Mouse (Mus musculus): ENCODE results near the gene Dhx38.

Dhx38 gene

DNA sequence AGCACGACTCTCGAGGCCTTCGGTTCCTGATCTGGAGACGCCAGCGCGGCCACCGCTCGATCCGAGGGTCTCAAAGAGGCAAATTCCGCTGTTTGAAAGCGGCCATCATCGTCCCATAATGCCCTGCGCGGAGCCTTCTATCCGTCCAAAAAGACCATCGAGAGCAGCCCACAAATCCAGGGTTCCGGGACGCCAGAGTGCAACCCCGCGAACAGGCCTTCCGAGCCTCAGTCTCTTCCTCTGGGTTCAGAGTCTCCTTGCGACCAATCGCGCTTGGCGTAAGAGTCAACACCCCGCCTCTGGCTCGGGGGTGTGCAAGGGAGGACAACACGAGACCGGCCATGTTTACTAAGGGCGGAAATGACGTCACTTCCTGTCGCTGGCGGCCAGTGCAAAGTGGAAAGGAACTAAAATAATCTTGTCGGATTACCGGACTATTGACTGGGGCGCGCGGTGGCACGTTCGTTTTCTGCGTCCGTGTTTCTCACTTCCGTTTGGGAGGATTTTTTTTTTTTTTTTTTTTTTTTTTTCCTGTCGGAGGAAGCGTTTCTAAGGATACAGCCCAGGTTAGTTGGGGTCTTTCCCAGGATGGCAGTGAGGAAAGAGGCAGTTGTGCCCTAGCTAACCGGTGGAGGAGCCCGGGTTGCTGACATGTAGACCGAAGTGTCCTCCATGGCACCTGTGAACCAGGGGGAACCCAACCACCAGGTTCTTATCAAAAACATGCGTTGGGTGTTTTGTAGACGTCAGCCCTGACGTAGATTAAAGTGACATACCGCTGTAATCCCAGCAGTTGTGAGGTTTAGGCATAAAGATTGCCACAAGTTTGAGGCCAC, at the start of gene Dhx38, which contains the start of gene Txnl4b:
Gene Dhx38 (minus strand): TSS at position 364 of the 836 bp plus-strand sequence.
Gene Txnl4b (plus strand): TSS at position 395 of the 836 bp plus-strand sequence.
- DNase-seq (ENCODE audit: low read depth in 2 of 2, low spot score in 2 of 2): peak; percentile 97 to 98

- no peak for DNase-seq (ENCODE audit: low read depth in 2 of 2, low spot score in 2 of 2)
Observed at GRCm38 (mm10) chr8:109614243-109615210, 48.9 kb upstream of the Dhx38 start, which contains the start of gene Pkd1l3. Gene Pkd1l3 (plus strand): TSS chr8:109614517.

GRCm38 (mm10) chr8:109609153-109609502, 43.5 kb upstream of the Dhx38 start:
- DNase-seq (ENCODE audit: low read depth in 2 of 2, low spot score in 2 of 2): peak in 1 of 2 experiments; percentile 9

DNA sequence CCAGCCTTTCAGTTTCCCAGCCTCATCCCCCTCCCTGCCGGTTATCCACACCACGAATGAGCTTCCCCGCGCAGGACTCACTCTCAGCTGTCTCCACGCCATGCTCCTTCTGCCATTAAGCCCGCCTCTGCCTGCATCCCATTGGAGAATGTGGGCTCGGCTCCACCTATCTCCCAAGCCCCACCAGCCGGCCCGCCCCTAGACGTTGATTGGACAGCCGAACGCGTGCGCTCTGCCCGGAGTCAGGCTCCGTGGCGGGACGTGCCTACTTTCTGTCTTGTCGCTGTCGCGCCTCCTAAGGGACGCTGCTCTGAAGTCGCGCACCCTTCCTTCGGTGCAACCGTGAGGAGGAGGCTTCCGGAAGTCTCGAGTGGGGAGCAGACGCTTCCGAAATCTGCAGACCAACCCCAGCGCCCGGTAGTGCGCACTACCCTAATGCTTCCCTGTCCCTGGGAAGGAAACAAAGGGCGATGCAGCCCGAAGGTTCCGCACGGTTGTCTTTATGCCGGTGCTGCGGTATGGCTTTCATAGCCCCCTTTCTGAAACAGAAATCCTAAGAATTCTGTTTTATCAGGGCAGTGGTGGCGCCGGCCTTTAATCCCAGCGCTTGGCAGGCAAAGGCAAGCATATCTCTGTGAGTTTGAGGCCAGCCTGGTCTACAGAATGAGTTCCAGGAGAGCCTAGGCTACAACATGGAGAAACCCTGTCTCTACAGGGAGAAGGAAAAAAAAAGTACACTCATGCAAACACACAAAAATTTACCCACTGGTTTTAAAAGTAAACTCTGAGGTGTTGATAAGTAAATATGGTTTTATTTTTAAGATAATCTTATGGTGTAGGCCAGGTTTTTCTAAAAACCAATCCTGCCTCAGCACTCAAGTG, 42.9 kb upstream of the Dhx38 start, which contains the start of gene Dhodh:
Gene Dhodh (minus strand): TSS at position 403 of the 882 bp plus-strand sequence.
- DNase-seq (ENCODE audit: low read depth in 2 of 2, low spot score in 2 of 2): peak; percentile 95 to 96

DNA sequence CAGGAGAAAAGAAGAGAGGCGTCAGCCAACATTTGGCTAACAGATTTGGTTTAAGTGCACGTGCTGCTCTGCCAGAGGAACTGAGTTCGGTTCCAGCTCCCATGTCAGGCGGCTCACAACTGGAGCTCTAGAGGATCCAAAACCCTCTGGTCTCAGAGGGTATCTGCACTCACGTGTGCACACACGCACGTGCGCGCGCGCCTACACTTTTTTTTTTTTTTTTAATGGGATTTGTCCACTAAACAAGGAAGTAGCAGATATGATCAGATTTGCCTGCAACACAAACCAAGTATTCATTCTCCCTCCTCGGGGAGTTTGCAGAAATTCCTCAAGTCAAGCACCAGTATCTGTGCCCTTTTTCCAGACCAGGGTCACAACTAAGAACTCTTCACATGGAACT, 42.0 kb upstream of the Dhx38 start:
- no peak for DNase-seq (ENCODE audit: low read depth in 2 of 2, low spot score in 2 of 2)

GRCm38 (mm10) chr8:109606725-109607124, 41.1 kb upstream of the Dhx38 start:
- no peak for DNase-seq (ENCODE audit: low read depth in 2 of 2, low spot score in 2 of 2)

GRCm38 (mm10) chr8:109595854-109596253, 30.2 kb upstream of the Dhx38 start:
- peak; percentile 37 to 59 for DNase-seq (ENCODE audit: low read depth in 2 of 2, low spot score in 2 of 2)

DNA sequence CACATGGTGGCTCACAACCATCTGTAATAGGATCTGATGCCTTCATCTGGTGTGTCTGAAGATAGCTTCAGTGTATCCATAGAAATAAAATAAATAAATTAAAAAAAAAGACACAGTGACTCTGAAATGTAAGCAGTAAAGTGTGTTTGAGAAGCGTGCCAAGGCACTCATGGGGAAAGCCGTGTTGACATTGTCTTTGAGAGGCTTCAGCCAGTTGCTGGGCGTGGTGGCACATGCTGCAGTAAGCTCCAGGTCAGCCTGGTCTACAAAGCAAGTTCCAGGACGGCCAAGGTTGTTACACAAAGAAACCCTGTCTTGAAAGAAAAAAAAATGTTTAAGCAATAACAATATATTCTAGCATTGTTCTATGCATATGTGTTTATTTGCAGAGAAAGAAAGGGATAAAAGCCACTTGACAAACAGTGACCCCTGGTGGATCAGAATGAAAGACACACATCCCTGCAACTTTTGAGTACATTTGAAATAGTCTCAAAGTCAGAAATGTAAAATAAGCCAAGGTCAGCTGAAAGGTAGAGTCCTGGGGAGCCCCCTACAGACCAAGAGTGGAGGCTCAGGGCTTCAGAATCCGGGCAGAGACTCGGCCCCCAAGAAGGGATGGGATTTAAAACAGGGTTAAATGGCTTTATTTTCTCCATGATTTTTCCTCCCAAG, 27.6 kb upstream of the Dhx38 start:
- no peak for DNase-seq (ENCODE audit: low read depth in 2 of 2, low spot score in 2 of 2)

DNA sequence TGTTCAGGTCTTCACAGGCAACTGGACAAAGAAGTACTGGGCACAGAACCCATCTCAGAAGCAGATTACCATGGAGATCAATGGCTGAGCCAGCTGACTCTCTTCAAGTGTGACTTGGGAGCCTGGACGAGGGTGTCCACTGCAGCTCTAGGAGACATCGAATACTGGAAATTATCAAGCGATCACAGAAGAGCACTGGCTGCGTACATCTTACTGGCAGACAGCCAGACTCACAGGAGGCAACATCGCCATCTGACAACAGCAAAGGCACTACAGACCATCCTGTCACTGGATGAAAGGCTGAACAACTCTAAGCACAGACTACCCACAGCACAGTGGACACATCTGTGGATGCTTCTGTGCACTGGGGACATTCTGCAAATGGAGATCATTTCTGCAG, 26.5 kb upstream of the Dhx38 start:
- no peak for DNase-seq (ENCODE audit: low read depth in 2 of 2, low spot score in 2 of 2)

- DNase-seq (ENCODE audit: low read depth in 2 of 2, low spot score in 2 of 2): no peak
Observed at GRCm38 (mm10) chr8:109591367-109591766, 25.7 kb upstream of the Dhx38 start.

DNA sequence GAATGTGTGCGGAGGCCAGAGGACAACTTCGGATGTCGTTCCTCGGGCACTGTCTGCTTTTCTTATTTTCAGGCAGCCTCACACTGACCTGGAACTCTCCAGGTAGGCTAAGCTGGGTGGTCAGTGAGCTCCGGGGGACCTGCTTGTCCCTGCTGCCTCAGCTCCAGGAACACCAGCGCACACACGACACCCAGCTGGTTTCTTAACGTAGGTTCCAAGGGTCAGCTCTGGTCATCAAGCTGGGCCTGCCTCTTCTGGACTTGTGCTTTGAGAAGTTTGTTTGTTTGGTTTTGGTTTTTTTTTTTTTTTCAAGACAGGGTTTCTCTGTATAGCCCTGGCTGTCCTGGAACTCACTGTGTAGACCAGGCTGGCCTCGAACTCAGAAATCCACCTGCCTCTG, 25.2 kb upstream of the Dhx38 start:
- DNase-seq (ENCODE audit: low read depth in 2 of 2, low spot score in 2 of 2): no peak

- no peak for DNase-seq (ENCODE audit: low read depth in 2 of 2, low spot score in 2 of 2)
Observed at GRCm38 (mm10) chr8:109586972-109587504, 21.4 kb upstream of the Dhx38 start.

GRCm38 (mm10) chr8:109585652-109586051, 20.0 kb upstream of the Dhx38 start:
- DNase-seq (ENCODE audit: low read depth in 2 of 2, low spot score in 2 of 2): no peak

DNA sequence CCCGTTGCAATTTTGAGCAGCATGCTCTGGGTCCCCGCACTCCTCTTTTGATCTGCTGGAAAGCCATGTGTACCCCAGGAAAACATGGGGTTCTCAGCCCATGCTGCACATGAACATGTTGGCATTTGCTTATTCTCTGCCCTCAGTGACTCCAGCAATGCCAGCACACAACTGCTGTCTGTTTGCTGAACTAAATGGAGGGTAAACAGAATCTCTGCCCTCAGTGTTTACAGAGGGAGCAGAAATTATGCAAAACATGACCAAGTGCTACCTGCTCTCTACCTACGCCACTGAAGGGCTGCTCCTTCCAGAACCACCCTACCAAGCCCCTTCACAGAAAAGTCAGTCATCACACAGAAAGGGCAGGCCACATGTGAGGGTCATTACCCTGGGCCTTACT, 19.2 kb upstream of the Dhx38 start:
- DNase-seq (ENCODE audit: low read depth in 2 of 2, low spot score in 2 of 2): no peak

DNA sequence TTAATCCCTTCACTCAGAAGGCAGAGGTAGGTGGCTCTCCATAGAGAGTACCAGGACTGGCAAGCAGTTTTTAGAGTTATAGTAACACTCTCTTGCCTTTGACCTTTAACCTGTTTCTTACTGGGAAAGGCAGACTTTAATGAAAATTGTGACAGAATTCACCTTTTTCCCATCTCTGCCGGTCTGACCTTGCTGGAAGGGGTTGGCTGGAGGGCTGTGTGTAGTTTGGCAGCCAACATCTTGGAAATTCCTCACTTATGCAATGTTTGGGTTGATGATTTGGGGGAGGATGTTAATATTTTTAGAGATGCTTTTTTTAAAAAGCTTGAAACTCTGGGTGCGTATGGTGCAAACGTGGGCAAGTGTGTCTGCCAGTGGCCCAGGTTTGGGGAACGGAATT, 18.6 kb upstream of the Dhx38 start:
- no peak for DNase-seq (ENCODE audit: low read depth in 2 of 2, low spot score in 2 of 2)

DNA sequence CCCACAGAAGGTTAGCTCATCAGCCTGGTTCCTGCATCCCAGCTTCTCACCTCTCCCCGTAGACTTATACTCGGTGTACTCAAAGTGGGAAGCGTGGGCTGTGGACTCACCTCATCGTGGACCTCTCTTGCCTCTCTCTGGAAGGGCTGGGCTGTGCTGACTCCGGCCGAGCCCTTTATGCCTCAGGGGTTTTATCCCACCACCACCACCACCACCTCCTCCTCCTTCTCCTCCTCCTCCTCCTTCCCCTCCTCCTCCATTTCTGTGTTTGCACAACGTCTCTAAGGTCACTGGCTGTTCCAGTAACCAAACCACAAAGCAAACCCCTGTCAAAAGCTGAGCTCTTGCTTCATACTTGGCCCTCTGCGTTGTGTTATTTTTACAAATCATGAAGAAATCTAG, 13.2 kb upstream of the Dhx38 start, which contains the start of gene Hp:
Gene Hp (minus strand): TSS at position 273 of the 402 bp plus-strand sequence.
- DNase-seq (ENCODE audit: low read depth in 2 of 2, low spot score in 2 of 2): no peak

- no peak for DNase-seq (ENCODE audit: low read depth in 2 of 2, low spot score in 2 of 2)
Observed at GRCm38 (mm10) chr8:109576311-109576710, 10.7 kb upstream of the Dhx38 start.

DNA sequence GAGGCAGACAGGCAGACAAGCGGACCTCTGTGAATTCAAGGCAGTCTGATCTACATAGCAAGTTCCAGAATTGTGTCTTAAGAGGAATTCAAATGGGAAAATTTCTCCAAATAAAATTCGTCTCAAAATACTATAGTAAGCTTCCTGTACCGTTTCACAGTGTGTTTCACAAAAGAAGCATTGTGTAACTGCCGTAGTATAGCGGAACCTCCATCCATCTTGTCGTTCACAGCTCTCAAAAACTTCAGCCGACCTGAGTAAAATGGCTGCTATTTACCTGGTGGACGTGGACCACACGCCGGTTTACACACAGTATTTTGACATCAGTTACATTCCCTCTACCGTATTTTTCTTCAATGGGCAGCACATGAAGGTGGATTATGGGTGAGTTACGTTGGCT, 5.5 kb upstream of the Dhx38 start:
- DNase-seq (ENCODE audit: low read depth in 2 of 2, low spot score in 2 of 2): no peak

DNA sequence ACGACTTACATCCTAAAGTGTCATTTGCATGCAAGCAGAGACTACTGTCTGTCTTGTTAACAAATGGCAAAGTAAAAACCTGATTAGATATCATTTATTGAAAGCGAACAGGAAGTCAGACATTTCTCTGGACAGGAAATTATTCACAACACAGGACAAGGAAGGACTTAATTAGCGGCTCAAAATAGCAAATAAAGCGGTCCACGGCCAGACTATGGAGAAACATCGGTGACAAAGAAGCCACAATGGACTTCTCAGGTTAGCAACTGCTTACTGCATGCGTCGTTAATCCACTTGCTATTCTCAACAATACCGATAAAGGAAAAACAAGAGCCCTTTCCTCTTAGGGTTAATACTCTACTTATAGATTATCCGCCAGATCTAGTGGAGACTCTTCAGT, 895 bp downstream of the Dhx38 start:
- no peak for DNase-seq (ENCODE audit: low read depth in 2 of 2, low spot score in 2 of 2)

DNA sequence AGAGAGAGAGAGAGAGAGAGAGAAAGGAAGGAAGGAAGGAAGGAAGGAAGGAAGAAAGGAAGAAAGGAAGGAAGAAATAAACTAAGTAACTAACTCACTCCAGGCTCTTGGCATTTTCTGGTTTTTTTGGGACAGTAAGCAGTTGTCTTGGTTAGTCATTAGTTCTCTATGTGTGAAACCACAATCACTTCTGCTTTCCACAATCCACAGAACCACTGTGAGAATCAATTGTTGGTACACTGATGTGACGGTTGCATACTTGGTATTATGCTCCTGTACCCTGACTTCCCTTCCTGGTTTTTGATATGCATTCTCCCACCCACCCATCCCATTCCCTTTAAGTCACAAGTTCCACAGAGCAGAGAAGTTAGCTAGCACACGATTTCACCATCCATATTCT, 1.8 kb downstream of the Dhx38 start:
- DNase-seq (ENCODE audit: low read depth in 2 of 2, low spot score in 2 of 2): no peak

Measured in CD8-positive naive resting alpha-beta T cell, adult 2 months (primary cell).